Mouse (Mus musculus) intestine, embryonic 14.5 days (tissue): ENCODE data around the gene Ptpn14. TPM values are rescaled to one million over a fixed set of nuclear protein-coding genes. Genes with fewer than 3 reads are reported as not detected.

Experiments used
- ATAC-seq: fragments of 200-750 bp; cut with Nextera tagmentation; replicated peaks from 2 replicates; pipeline ENCODE4 v1.8.0; 2017; ENCODE audit warnings: low read depth, moderate number of reproducible peaks, moderate TSS enrichment, moderate library complexity; ENCODE audit not compliant: low FRiP score, low TSS enrichment
- DNase-seq: peaks from one replicate; pipeline ENCODE4 v3.0.0-alpha.2; 2018; ENCODE audit warnings: low spot score
- H3K27ac ChIP-seq: fragments of 300-500 bp; sonication (generic); 2 replicates; pipeline ENCODE4 v1.5.1; 2014; ENCODE audit warnings: low read depth, mild to moderate bottlenecking, control low read depth
- H3K27me3 ChIP-seq: fragments of 300-500 bp; sonication (generic); replicated peaks from 2 replicates; pipeline ENCODE4 v1.6.1; 2014; ENCODE audit warnings: low read length, control low read depth; ENCODE audit not compliant: control insufficient read depth, insufficient read depth
- H3K36me3 ChIP-seq: fragments of 300-500 bp; sonication (generic); 2 replicates; pipeline ENCODE4 v1.6.1; 2014; ENCODE audit warnings: low read length, control low read depth; ENCODE audit not compliant: control insufficient read depth, insufficient read depth
- H3K4me1 ChIP-seq: fragments of 300-500 bp; sonication (generic); replicated peaks from 2 replicates; pipeline ENCODE4 v1.6.1; 2014; ENCODE audit warnings: low read length, control low read depth, mixed read lengths; ENCODE audit not compliant: control insufficient read depth, insufficient read depth
- H3K4me2 ChIP-seq: fragments of 300-500 bp; sonication (generic); 2 replicates; pipeline ENCODE4 v1.6.1; 2014; ENCODE audit warnings: low read length
- H3K4me3 ChIP-seq: fragments of 300-500 bp; sonication (generic); 2 replicates; pipeline ENCODE4 v1.5.1; 2014; ENCODE audit warnings: low read depth, low read length, control low read depth, mixed read lengths
- H3K9ac ChIP-seq: fragments of 300-500 bp; sonication (generic); 2 replicates; pipeline ENCODE4 v1.6.1; 2014; ENCODE audit warnings: mild to moderate bottlenecking, low read length
- H3K9me3 ChIP-seq: fragments of 300-500 bp; sonication (generic); 2 replicates; pipeline ENCODE4 v1.6.1; 2016; ENCODE audit warnings: low read length, control low read depth; ENCODE audit not compliant: control insufficient read depth
- WGBS: fragments of 180-500 bp; shearing (Covaris S2); extraction: QIAGEN DNeasy Blood & Tissue Kit; methylation state at CpG from one replicate; pipeline ENCODE4 v1.1.7; 2014; 5-methylcytosine and 5-hydroxymethylcytosine counted together
- polyA plus RNA-seq: library from polyadenylated mRNA; unstranded; fragments of >200 nt; fragmentation: Nextera tagmentation; extraction: Ambion mirVana; gene quantifications from 2 replicates; pipeline ENCODE4 v1.2.1, GENCODE M21; 2014

Ptpn14 gene
- polyA plus RNA-seq, 1 experiment from 2014 or later = 7.9 TPM

DNA sequence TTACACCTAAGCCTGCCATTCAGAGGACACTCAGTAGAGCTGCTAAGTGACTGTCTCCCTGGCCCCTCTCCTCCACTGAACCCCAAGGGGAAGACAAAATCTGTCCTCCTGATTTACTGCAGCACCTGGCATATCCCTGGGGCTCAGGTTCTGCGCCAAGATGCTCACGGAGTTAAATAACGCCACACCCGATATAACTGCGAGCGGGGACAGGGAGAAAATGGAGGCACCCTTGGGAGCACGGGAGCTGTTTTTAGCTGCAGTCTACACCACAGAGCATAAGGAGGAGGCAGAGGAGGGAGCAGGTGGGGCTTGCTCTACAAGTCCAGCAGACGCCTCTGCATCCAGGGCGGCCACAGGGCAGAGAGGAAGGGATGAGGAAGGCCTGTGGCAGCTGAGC, 174.3 kb downstream of the Ptpn14 start:
- Histone ChIP-seq H3K4me2 (no peak overlapping the region), H3K4me1 (no peaks in the 10 kb centered on the region), H3K27ac (no peak overlapping the region), H3K27me3 (no peaks in the 10 kb centered on the region), H3K9me3 (no peaks in the 10 kb centered on the region), H3K9ac (no peak overlapping the region), H3K4me3 (no peak overlapping the region), H3K36me3 (peaks cover 18% of the 10 kb centered on the region)
- WGBS = 88% methylated on average over 9 of the region's 9 CpGs
- DNase-seq (no peak), ATAC-seq (no peak)

DNA sequence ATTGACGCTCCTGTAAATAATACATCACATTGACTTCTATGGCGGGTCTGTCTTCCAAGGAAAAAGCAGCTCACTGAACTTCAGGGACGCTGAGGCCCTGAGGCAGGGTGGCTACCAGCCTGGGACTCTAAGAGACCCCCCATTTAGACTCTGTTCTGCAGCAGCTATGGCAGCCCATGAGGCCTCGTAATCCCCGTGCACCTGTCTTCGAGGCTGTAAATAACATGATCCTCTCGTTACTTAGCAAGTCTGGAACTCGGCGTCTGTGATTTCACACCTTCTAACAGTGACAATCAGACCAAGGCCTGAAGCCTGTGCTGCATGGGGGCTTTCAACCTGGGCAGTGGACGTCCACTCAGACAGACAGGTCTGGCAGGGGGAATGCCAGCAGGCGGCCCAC, 175.1 kb downstream of the Ptpn14 start:
- Histone ChIP-seq H3K4me1 (no peaks in the 10 kb centered on the region), H3K27me3 (no peaks in the 10 kb centered on the region), H3K9ac (no peak overlapping the region), H3K4me3 (no peak overlapping the region), H3K27ac (no peak overlapping the region), H3K4me2 (no peak overlapping the region), H3K9me3 (no peaks in the 10 kb centered on the region), H3K36me3 (peaks cover 17% of the 10 kb centered on the region)
- 83% methylated on average over 11 of the region's 11 CpGs for WGBS
- DNase-seq (no peak), ATAC-seq (no peak)

- H3K9me3 ChIP-seq = no peaks in the 10 kb centered on the region
- no peak overlapping the region for H3K4me3 ChIP-seq
- peaks cover 22% of the 10 kb centered on the region for H3K36me3 ChIP-seq
- H3K27ac ChIP-seq = no peak overlapping the region
- 70% methylated on average over 13 of the region's 13 CpGs for WGBS
- DNase-seq (no peak), ATAC-seq (no peak)
- no peaks in the 10 kb centered on the region for H3K27me3 ChIP-seq
- no peak overlapping the region for H3K9ac ChIP-seq
- H3K4me2 ChIP-seq = no peak overlapping the region
- peaks cover 7% of the 10 kb centered on the region; the same call in 1 of the 2 replicates for H3K4me1 ChIP-seq
These were observed 182.7 kb downstream of the Ptpn14 start for GRCm38 (mm10) chr1:189910685-189911345.

GRCm38 (mm10) chr1:189913093-189913760, 185.2 kb downstream of the Ptpn14 start:
- Histone ChIP-seq H3K27ac (no peak overlapping the region), H3K27me3 (no peaks in the 10 kb centered on the region), H3K36me3 (peaks cover 16% of the 10 kb centered on the region; the same call in 1 of the 2 replicates), H3K4me3 (no peak overlapping the region), H3K4me2 (no peak overlapping the region), H3K4me1 (peaks cover 7% of the 10 kb centered on the region), H3K9me3 (no peaks in the 10 kb centered on the region), H3K9ac (no peak overlapping the region)
- WGBS = 78% methylated on average over 21 of the region's 21 CpGs
- DNase-seq (no peak), ATAC-seq (no peak)

GRCm38 (mm10) chr1:189916422-189917125, 188.5 kb downstream of the Ptpn14 start:
- no peaks in the 10 kb centered on the region for H3K27me3 ChIP-seq
- no peak overlapping the region for H3K4me2 ChIP-seq
- no peak overlapping the region for H3K4me3 ChIP-seq
- no peak overlapping the region for H3K9ac ChIP-seq
- H3K27ac ChIP-seq = no peak overlapping the region
- DNase-seq (no peak), ATAC-seq (no peak)
- H3K4me1 ChIP-seq = peaks cover 12% of the 10 kb centered on the region; the same call in 1 of the 2 replicates
- no peaks in the 10 kb centered on the region for H3K9me3 ChIP-seq
- WGBS = 66% methylated on average over 10 of the region's 10 CpGs
- H3K36me3 ChIP-seq = peaks cover 9% of the 10 kb centered on the region; the same call in 1 of the 2 replicates

DNA sequence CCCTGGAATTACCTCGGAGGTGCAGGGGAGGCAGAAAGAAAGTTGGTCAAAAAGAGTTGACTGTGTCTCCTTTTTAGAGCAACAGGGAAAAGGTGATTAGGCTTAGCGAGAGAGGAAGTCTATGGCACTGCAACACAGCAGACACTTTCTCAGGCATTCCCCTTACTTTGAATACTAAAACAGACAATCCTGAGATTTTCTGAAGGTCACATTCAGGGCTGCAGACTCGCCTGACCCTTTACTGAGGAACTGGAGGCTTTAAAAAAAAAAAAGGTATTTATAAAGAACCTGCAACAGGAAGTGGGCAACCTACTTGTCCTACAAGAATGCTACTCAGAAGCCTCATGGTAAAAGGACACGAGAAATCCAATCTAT, 189.0 kb downstream of the Ptpn14 start:
- DNase-seq (no peak), ATAC-seq (no peak)
- Histone ChIP-seq H3K4me1 (peaks cover 12% of the 10 kb centered on the region; the same call in 1 of the 2 replicates), H3K9ac (no peak overlapping the region), H3K27me3 (no peaks in the 10 kb centered on the region), H3K9me3 (no peaks in the 10 kb centered on the region), H3K4me2 (no peak overlapping the region), H3K27ac (no peak overlapping the region), H3K36me3 (peaks cover 9% of the 10 kb centered on the region; the same call in 1 of the 2 replicates), H3K4me3 (no peak overlapping the region)
- WGBS = 50% methylated on average over 4 of the region's 4 CpGs

- DNase-seq (no peak), ATAC-seq (no peak)
- Histone ChIP-seq H3K4me1 (peaks cover 12% of the 10 kb centered on the region; the same call in 1 of the 2 replicates), H3K9ac (no peak overlapping the region), H3K27me3 (no peaks in the 10 kb centered on the region), H3K9me3 (no peaks in the 10 kb centered on the region), H3K36me3 (no peaks in the 10 kb centered on the region), H3K27ac (no peak overlapping the region), H3K4me2 (no peak overlapping the region), H3K4me3 (no peak overlapping the region)
- WGBS = 87% methylated on average over 3 of the region's 3 CpGs
These were observed 191.7 kb downstream of the Ptpn14 start for GRCm38 (mm10) chr1:189919756-189920155.

DNA sequence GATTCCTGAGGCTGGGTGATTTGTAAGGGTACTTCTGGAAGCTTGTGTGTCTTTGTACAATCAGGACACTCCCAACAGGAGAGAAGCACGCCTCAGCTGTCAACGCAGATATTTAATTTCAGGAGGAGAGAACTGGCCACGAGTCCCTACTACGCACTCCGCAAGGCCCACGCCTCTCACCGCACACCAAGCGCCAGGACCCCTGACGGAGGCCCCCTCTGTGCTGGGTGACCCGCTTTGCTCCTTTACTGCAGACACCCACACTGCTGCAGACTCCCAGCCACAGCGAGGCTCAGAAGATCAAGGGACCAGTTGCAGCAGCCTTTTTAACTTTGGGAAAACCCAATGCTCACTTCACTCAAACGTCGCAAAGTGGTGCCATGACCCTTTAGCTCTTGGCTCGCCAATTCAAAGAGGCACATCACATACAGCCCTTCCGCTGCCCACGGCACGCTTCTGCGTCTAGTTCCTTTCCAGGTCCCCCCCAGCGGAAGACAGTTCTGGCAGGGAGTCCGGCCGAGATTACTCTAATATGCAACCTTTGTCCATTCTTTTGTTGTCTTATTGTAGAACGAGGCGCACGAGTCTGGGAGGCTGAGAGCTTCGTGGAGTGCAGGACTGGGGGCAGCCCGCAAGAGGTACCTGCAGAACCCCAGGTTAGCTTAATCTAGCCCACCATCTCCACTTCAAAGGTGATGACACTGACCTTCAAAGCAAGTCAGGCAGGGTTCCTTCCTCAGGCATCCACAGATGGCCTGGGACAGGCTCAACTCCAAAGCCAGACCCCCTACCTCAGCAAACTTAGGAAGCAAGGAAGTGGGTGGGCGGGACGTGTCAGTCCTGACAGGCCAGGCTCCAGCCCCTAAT, 192.9 kb downstream of the Ptpn14 start:
- peak; percentile 71 for DNase-seq
- Histone ChIP-seq H3K27ac (no peak overlapping the region), H3K4me3 (peak overlapping the region; percentile 89), H3K9ac (peak overlapping the region; percentile 87), H3K27me3 (no peaks in the 10 kb centered on the region), H3K4me2 (peak overlapping the region; percentile 88), H3K36me3 (no peaks in the 10 kb centered on the region), H3K9me3 (no peaks in the 10 kb centered on the region), H3K4me1 (peaks cover 12% of the 10 kb centered on the region; the same call in 1 of the 2 replicates)
- peak; percentile 41; the same call in 1 of the 2 replicates for ATAC-seq
- 39% methylated on average over 28 of the region's 28 CpGs for WGBS
